Mouse (Mus musculus) lung, postnatal 0 days (tissue): ENCODE data around the gene Clmp.

Experiments used
- CTCF ChIP-seq: IDR thresholded peaks from 2 replicates; pipeline ENCODE4 v1.5.1; 2016; ENCODE audit warnings: antibody characterized with exemption, mild to moderate bottlenecking
- EP300 ChIP-seq: IDR thresholded peaks from 2 replicates; pipeline ENCODE4 v1.6.1; 2016; ENCODE audit warnings: antibody characterized with exemption, mild to moderate bottlenecking, control low read depth

DNA sequence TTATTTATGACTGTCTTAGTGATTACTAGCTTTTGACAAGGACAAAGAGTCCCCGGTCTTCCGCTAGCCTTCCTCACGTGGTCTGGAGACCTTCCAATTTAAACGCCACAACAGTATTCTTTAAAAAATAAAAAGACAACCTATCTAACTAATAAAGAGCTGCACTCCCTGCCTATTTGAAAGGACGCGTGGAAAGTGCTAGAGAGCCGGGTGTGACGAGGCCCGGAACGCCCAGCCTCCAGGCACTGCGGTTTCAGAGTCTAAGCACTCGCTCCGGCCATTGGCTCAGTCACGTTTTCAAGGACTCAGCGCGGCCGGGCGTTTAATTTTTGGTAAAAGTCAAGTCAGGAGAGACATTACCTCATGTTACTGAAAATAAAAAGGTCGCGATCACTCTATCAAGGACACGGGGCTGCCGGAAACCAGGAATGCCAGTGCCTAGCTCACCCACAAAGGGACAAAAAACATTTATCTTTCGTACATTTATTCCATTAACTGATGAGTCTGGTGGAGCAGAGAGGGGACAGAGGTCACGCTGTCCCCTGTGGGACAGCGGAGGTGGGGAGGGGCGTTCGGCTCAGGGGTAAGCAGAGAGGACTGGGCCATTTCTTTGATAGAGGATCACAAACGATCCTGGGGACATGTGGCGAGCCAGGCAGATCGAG is 114.2 kb downstream of the Clmp start:
- TF ChIP-seq CTCF (no peak), EP300 (peak; percentile 93)
